Mouse (Mus musculus) heart, adult 2 months (tissue): ENCODE results near the gene Ankrd33.

Source experiments
- CTCF ChIP-seq: fragments of 200-600 bp; IDR thresholded peaks from 2 replicates; pipeline ENCODE4 v1.8.1; 2022; ENCODE audit warnings: antibody characterized with exemption, mild to moderate bottlenecking, moderate library complexity
- EP300 ChIP-seq: fragments of 200-500 bp; IDR thresholded peaks from 2 replicates; pipeline ENCODE4 v1.6.1; 2011; ENCODE audit warnings: low read depth, low read length, control low read depth; ENCODE audit not compliant: insufficient read depth

- TF ChIP-seq EP300 (no peak), CTCF (no peak)
Measured at GRCm38 (mm10) chr15:101088291-101088690, 27.3 kb upstream of the Ankrd33 start.
